Mouse (Mus musculus): ENCODE measurements around the gene Snapc3.

DNA sequence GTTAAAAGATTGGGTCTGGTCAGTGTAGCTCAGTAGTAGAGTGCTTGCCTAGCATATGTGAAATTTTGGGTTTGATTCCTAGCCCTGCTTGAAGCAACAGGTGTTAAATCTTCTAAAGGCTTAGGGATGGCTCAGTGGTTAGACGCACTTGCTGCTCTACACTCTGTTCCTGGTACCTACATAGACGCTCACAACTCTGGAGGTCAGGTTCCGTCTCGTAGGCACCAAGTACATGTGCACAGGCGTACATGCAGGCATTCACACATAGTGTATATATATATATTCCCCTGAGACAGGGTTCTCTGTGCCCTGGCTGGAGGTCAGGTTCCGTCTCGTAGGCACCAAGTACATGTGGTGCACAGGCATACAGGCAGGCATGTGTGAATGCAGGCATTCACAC is 9.6 kb downstream of the Snapc3 start:
- TF ChIP-seq ZNF384 (IDR thresholded peaks at IDR 0.05; ENCODE audit: low read depth, low read length) (no peak), MAFK (IDR thresholded peaks at IDR 0.05; ENCODE audit: insufficient read depth, low read depth, low read length) (no peak), ZC3H11A (IDR thresholded peaks at IDR 0.05; ENCODE audit: borderline replicate concordance, low read depth, low read length) (no peak), CHD2 (IDR thresholded peaks at IDR 0.05; ENCODE audit: low read depth, low read length) (no peak), HCFC1 (IDR thresholded peaks at IDR 0.05; ENCODE audit: borderline replicate concordance, insufficient read depth, low read length) (no peak)
